Mouse (Mus musculus) small intestine, adult 2 months (tissue): Measurements from ENCODE around the gene 0610010K14Rik. TPM values are rescaled to one million over a fixed set of nuclear protein-coding genes. Genes with fewer than 3 reads are reported as not detected.

ENCODE experiments used
- H3K27ac ChIP-seq: fragments of 200-500 bp; 2 replicates; pipeline ENCODE4 v1.5.1; 2012; ENCODE audit warnings: low read depth, low read length, control low read depth, inconsistent platforms; ENCODE audit not compliant: insufficient read depth
- H3K27me3 ChIP-seq: fragments of 200-500 bp; 2 replicates; pipeline ENCODE4 v1.6.1; 2012; ENCODE audit warnings: mild to moderate bottlenecking, moderate library complexity, low read length, inconsistent platforms; ENCODE audit not compliant: control insufficient read depth, insufficient read depth
- H3K36me3 ChIP-seq: fragments of 200-500 bp; 2 replicates; pipeline ENCODE4 v1.6.1; 2012; ENCODE audit warnings: mild to moderate bottlenecking, low read length, control low read depth, inconsistent platforms; ENCODE audit not compliant: control insufficient read depth, insufficient read depth
- H3K4me1 ChIP-seq: fragments of 200-500 bp; 2 replicates; pipeline ENCODE4 v1.6.1; 2012; ENCODE audit warnings: low read length, inconsistent platforms, mixed read lengths; ENCODE audit not compliant: control insufficient read depth, insufficient read depth, insufficient read length
- H3K4me3 ChIP-seq: fragments of 200-500 bp; 2 replicates; pipeline ENCODE4 v1.5.1; 2012; ENCODE audit warnings: low read depth, mild to moderate bottlenecking, control low read depth, inconsistent platforms, low read length, moderate library complexity
- CTCF ChIP-seq: fragments of 200-500 bp; IDR thresholded peaks from 2 replicates; pipeline ENCODE4 v1.5.1; 2012; ENCODE audit warnings: low read depth, mild to moderate bottlenecking, control low read depth, inconsistent platforms, low read length, moderate library complexity, mixed read lengths; ENCODE audit not compliant: insufficient replicate concordance, insufficient read length; ENCODE audit errors: extremely low read depth
- POLR2A ChIP-seq: fragments of 200-500 bp; IDR thresholded peaks from 2 replicates; pipeline ENCODE4 v1.6.1; 2012; ENCODE audit warnings: low read depth, mild to moderate bottlenecking, control low read depth, inconsistent platforms, low read length, moderate library complexity
- WGBS: fragments of 180-500 bp; shearing (Covaris S2); methylation state at CpG from one replicate; pipeline ENCODE4 v1.1.7; 2018; 5-methylcytosine and 5-hydroxymethylcytosine counted together
- polyA plus RNA-seq: library from polyadenylated mRNA; depleted of rRNA; stranded (reverse); fragments of >200 nt; gene quantifications from 2 replicates; pipeline ENCODE4 v1.2.3, GENCODE M21; 2012

Gene 0610010K14Rik
- polyA plus RNA-seq, 1 experiment, result 45.3 TPM

DNA sequence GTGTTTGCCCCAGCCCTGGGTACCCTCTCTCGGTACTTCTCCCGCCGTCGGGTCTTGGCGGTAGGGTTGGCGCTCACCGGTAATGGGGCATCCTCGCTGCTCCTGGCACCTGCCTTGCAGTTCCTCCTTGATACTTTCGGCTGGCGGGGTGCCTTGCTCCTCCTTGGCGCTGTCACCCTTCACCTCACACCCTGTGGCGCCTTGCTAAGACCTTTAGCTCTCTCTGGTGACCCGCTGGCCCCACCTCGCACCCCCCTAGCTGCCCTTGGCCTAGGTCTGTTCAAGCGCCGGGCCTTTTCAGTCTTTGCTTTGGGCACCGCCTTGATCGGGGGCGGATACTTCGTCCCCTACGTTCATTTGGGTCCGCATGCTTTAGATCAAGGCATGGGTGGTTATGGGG is 22.4 kb downstream of the 0610010K14Rik start:
- H3K36me3 ChIP-seq, result no peaks in the 10 kb centered on the region
- 71% methylated on average over 22 of the region's 22 CpGs for WGBS
- no peak overlapping the region for H3K27ac ChIP-seq
- TF ChIP-seq CTCF (no peak), POLR2A (no peak)
- no peaks in the 10 kb centered on the region for H3K27me3 ChIP-seq
- H3K4me1 ChIP-seq, result peaks cover 28% of the 10 kb centered on the region
- H3K4me3 ChIP-seq, result no peak overlapping the region

DNA sequence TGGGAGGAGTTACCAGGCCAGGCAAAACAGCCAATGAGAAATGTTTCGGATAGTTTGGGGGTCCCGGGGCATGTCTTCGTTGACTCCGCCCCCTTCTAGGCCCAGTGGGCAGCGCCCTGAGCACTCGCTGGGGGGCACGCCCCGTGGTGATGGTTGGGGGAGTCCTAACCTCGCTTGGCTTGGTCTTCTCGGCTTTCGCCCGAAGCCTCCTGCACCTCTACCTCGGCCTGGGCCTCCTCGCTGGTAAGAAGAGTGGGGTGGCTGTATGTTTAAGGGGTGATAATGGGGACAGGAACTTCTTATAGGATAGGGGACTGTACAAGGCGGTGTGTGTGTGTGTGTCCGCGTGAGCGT is 22.9 kb downstream of the 0610010K14Rik start:
- Histone ChIP-seq H3K27ac (no peak overlapping the region), H3K27me3 (no peaks in the 10 kb centered on the region), H3K4me1 (peaks cover 25% of the 10 kb centered on the region), H3K4me3 (peak overlapping the region; percentile 63; the same call in 1 of the 2 replicates), H3K36me3 (no peaks in the 10 kb centered on the region)
- TF ChIP-seq POLR2A (no peak), CTCF (no peak)
- 57% methylated on average over 18 of the region's 18 CpGs for WGBS

DNA sequence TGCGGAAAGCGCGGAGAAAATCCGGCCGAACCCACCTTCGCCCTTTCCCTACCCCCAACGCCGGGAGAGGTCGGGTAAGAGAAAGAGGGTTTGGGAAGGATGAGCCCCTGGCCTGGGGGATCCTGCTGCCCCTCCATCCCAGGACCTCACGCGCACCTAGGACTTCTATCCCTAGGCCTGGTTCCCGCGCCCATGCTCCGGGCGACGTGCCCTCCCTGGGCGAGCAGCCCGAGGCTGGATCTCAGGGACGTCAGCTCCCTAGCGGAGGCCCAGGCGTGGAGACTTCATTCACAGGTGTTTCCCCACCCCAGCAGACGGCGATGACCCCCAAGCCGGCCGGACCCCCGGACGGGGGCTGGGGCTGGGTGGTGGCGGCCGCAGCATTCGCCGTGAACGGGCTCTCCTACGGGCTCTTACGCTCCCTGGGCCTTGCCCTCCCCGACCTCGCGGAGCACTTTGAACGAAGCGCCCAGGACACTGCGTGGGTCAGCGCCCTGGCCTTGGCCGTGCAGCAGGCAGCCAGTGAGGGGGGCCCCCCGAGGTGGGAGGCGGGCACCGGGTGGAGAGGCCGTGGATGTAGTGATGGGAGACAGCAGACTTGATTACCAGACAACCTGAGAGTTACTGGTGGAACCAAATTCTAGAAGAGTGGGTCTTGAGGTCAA is 23.4 kb downstream of the 0610010K14Rik start:
- Histone ChIP-seq H3K27me3 (no peaks in the 10 kb centered on the region), H3K27ac (no peak overlapping the region), H3K4me1 (peaks cover 25% of the 10 kb centered on the region), H3K36me3 (no peaks in the 10 kb centered on the region), H3K4me3 (peak overlapping the region; percentile 63)
- WGBS, result 2% methylated on average over 46 of the region's 46 CpGs
- TF ChIP-seq CTCF, result no peak
- no peak for TF ChIP-seq POLR2A

DNA sequence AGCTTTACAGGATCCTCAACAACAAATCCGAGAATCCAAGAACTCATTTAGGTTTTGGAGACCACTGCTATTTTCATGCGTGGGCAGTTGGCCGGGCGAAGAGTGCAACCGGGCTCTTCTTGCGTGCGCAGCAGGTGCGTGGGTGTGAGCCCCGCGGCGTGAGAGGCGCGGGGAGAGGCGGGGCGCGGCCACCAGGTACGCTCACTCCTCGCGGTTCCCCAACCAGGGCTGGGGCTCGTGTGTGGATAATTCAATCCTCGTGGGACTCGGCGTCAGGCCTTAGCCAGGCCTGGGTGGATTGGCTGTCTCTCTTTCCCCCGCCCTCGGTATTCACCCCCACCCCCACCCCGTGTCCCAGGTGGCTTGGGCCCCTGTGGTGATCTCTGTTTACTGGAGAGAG is 24.0 kb downstream of the 0610010K14Rik start:
- H3K36me3 ChIP-seq, result no peaks in the 10 kb centered on the region
- no peak overlapping the region for H3K27ac ChIP-seq
- peaks cover 19% of the 10 kb centered on the region for H3K4me1 ChIP-seq
- H3K4me3 ChIP-seq, result peak overlapping the region; percentile 63
- WGBS, result 6% methylated on average over 26 of the region's 26 CpGs
- TF ChIP-seq POLR2A (no peak), CTCF (no peak)
- H3K27me3 ChIP-seq, result no peaks in the 10 kb centered on the region

DNA sequence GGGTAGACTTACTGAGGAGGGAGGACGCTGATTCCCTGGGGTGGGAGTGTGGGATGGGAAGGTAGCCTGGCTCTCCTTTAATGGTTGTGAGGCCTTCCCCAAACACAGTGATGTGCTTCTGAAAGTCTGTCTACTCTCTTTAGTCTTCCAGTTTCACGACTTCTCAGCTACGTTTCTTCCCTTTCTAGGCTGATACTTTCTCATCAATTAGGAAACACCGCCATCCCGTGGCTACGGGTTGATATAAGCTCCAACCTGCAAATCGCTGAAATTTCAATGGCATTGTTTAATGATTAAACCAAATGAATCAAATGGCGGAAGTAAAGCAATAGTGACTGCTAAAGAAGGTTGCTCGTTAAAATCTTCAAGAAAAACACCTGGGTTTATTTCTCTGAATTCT is 24.8 kb downstream of the 0610010K14Rik start:
- Histone ChIP-seq H3K4me3 (no peak overlapping the region), H3K4me1 (peaks cover 14% of the 10 kb centered on the region), H3K36me3 (no peaks in the 10 kb centered on the region), H3K27me3 (no peaks in the 10 kb centered on the region), H3K27ac (peak overlapping the region; percentile 15; the same call in 1 of the 2 replicates)
- 6% methylated on average over 9 of the region's 9 CpGs for WGBS
- TF ChIP-seq CTCF (no peak), POLR2A (no peak)

DNA sequence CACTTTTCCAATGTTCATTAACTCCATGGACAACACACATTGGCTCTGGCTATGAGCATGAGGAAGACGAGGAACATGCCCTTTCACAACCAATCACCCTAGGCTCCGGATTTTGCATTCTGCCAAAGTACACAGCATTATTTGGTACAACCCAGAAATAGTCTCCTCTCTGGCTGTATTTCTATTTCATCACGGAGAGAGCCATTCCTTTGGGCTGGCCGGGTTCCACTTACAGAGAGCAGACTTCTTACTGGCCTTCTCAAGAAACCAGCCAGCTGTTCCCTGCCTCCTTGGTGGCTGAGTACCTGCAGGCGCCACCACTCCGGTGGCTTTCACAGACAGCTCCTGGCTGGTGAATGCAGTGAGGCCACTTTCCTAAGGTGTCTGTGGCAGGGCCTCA is 25.3 kb downstream of the 0610010K14Rik start, which contains the start of gene Slc16a11:
TSS of gene Slc16a11 (plus strand) at position 330 of the 400 bp plus-strand sequence.
- Histone ChIP-seq H3K27ac (peak within 1 kb of the TSS; percentile 15; the same call in 1 of the 2 replicates), H3K27me3 (no peaks in the 10 kb centered on the region), H3K36me3 (no peaks in the 10 kb centered on the region), H3K4me1 (peaks cover 9% of the 10 kb centered on the region), H3K4me3 (peak within 1 kb of the TSS; percentile 63)
- no peak for TF ChIP-seq CTCF
- 35% methylated on average over 6 of the region's 6 CpGs for WGBS

DNA sequence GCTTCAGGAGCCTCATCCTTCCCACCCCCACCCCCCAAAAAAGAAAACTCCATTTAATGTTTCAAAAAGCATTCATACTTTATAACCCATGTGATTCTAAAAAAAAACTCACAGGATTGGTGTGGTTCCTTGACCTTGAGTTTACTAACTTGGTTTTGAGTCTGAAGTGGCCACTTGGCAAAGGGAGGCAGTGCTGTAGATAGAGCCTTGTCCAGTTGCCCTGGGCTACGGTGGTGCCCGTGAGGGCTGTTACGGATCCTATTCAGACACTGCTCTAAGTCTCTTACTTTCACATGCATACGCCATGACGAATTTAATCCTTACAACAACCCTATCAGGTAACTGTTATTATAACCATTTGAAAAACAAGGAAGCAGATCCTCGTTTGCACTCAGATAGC is 25.7 kb downstream of the 0610010K14Rik start:
- 69% methylated on average over 6 of the region's 6 CpGs for WGBS
- TF ChIP-seq POLR2A, result no peak
- no peak for TF ChIP-seq CTCF
- peaks cover 9% of the 10 kb centered on the region for H3K4me1 ChIP-seq
- H3K27ac ChIP-seq, result no peak overlapping the region
- H3K4me3 ChIP-seq, result no peak overlapping the region
- H3K27me3 ChIP-seq, result no peaks in the 10 kb centered on the region
- no peaks in the 10 kb centered on the region for H3K36me3 ChIP-seq

DNA sequence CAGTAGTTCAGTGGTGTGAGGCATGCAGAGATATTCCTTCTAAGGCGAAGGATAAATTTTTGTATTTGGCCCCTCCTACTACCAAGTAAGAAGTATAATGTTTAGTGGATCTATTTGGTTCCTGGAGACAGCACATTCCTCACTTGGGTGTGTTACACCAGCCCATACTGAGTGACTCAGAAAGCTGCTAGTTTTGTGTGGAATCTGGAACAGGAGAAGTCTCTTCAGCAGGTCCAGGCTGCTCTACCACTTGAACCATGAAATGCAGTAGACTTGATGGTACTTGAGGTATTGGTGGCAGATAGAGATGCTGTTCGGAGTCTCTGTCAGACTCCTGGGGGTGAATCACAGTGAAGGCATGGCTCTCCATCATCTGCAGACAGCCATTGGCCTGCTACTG is 27.0 kb downstream of the 0610010K14Rik start:
- WGBS, result 92% methylated on average over 2 of the region's 2 CpGs
- Histone ChIP-seq H3K4me3 (no peak overlapping the region), H3K27me3 (no peaks in the 10 kb centered on the region), H3K27ac (no peak overlapping the region), H3K36me3 (no peaks in the 10 kb centered on the region), H3K4me1 (peaks cover 9% of the 10 kb centered on the region)
- TF ChIP-seq CTCF, result no peak
- TF ChIP-seq POLR2A, result no peak
